ENCODE assay signal across 8 mouse cellular contexts in the genomic region with DNA sequence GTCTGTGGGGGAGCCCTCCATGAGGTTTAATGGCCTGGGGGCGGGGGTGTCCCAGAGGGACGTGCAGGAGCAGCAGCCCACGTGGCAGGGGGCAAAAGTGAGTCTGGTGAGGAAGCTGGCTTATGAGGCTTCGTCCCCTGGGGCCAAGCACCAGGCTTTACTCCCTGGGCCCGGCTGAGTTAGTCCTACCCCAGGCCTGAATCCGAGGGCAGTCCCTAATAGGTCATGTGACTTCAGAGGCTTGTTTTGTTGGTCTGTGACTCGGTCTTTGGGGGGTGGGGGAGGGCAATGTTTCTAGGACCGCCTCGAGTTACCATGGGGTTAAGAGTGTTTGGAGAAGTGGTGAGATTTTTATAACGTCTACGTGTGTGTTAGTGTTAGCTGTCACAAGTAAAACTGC. TPM values are rescaled to one million over a fixed set of nuclear protein-coding genes. Genes with fewer than 3 reads are reported as not detected.
DNase-seq lines count a peak whose midpoint lies in the region; ATAC-seq and TF ChIP-seq lines count a peak whose summit lies in the region.
"Had no signal": no experiment of that assay in that cellular context is flagged by ENCODE, and none has a peak within 500 bp of the region (broad histone marks: within the 10 kb centered on the region; RNA-seq: fewer than 3 reads in every experiment).

No protein-coding gene starts in this region.

- no peak overlapping the region for H3K9ac ChIP-seq in hindbrain, embryonic 13.5 days

- H3K4me2 ChIP-seq in hindbrain, embryonic 13.5 days: no peak overlapping the region

- H3K4me3 ChIP-seq in C2C12 (ENCODE audit: insufficient read depth, poor library complexity, severe bottlenecking) (no peak overlapping the region), macrophage (ENCODE audit: inconsistent target) (no peak overlapping the region)
- H3K4me3 ChIP-seq in hindbrain, embryonic 13.5 days: no peak overlapping the region

- peak; percentile 49 for ATAC-seq in hindbrain, embryonic 13.5 days (ENCODE audit: low FRiP score)

- peaks cover 12% of the 10 kb centered on the region for H3K27me3 ChIP-seq in C2C12 (ENCODE audit: control insufficient read depth, insufficient read depth, insufficient read length)
- H3K27me3 ChIP-seq in hindbrain, embryonic 13.5 days: no peaks in the 10 kb centered on the region

- H3K79me3 ChIP-seq in C2C12 (ENCODE audit: low read depth): no peaks in the 10 kb centered on the region

- 37% methylated on average over 11 of the region's 11 CpGs for WGBS in hindbrain, embryonic 13.5 days
- 28% methylated on average over 11 of the region's 11 CpGs for WGBS in macrophage (ENCODE audit: missing documents)

- H3K4me1 ChIP-seq in hindbrain, embryonic 13.5 days (replicated peaks): peaks cover 19% of the 10 kb centered on the region

- no peaks in the 10 kb centered on the region for H3K36me3 ChIP-seq in C2C12 (ENCODE audit: control insufficient read depth, insufficient read depth)
- no peaks in the 10 kb centered on the region for H3K36me3 ChIP-seq in hindbrain, embryonic 13.5 days
- no peaks in the 10 kb centered on the region for H3K36me3 ChIP-seq in macrophage (ENCODE audit: inconsistent target)

- no peak overlapping the region for H3ac ChIP-seq in C2C12 (ENCODE audit: control insufficient read depth, insufficient read length, low read depth)

- H3K27ac ChIP-seq in hindbrain, embryonic 13.5 days: no peak overlapping the region
- peak overlapping the region; percentile 73 for H3K27ac ChIP-seq in macrophage

- peak; percentile 71 for DNase-seq in A20 (ENCODE audit: low read depth, low spot score)
- DNase-seq in yolk sac, embryonic 10.5 days (ENCODE audit: low spot score): no peak
- no peak for DNase-seq in left cerebral cortex, adult 8-10 months (ENCODE audit: low spot score in 2 of 2)
- DNase-seq in adrenal gland, adult 18-20 months (ENCODE audit: low spot score in 2 of 2): no peak

- H3K9me3 ChIP-seq in hindbrain, embryonic 13.5 days: peaks cover 4% of the 10 kb centered on the region; the same call in 1 of the 2 replicates

- H3K79me2 ChIP-seq in C2C12 (ENCODE audit: control insufficient read depth, insufficient read depth): no peaks in the 10 kb centered on the region
- H3K79me2 ChIP-seq in macrophage (ENCODE audit: inconsistent target): no peaks in the 10 kb centered on the region

- no peak for TF ChIP-seq CTCF in C2C12 (IDR thresholded peaks at IDR 0.05; ENCODE audit: control insufficient read depth, insufficient read depth, insufficient read length)

TF ChIP-seq in C2C12, 6 proteins besides CTCF, POLR2A, EP300 and RAD21:
- TF ChIP-seq MAX (IDR thresholded peaks at IDR 0.05) (no peak), USF1 (IDR thresholded peaks at IDR 0.05; ENCODE audit: low read depth) (peak; percentile 49), CEBPB (IDR thresholded peaks at IDR 0.05; ENCODE audit: low read depth) (no peak), FOSL1 (IDR thresholded peaks at IDR 0.05; ENCODE audit: insufficient read depth, low read length, poor library complexity, severe bottlenecking) (no peak), MYOD1 (IDR thresholded peaks at IDR 0.05; ENCODE audit: control insufficient read depth, insufficient read length, low read depth) (no peak), MYOG (IDR thresholded peaks at IDR 0.05; ENCODE audit: control insufficient read depth, extremely low read depth, insufficient read length) (no peak)
TF ChIP-seq in C2C12: peak in this region for 1.

RNA-seq across cellular contexts. Expression of a gene that starts 57.1 kb away (rescaled TPM):
- polyA plus RNA-seq in C2C12 (2012; fragmentation: generic; extraction: Trizol) (0.07 TPM), macrophage (2018) (3.0 to 8.6 TPM (median 5.4 TPM) in 3 replicates)
- 5.0 and 5.9 TPM in 2 replicates for polyA plus RNA-seq in hindbrain, embryonic 13.5 days (2015; fragmentation: Nextera tagmentation; extraction: Ambion mirVana)
- total RNA-seq in macrophage (2018; cell fraction: chromatin; rRNA removed): 100 to 1,000 TPM in 1 of 26 experiments, 10 to 100 TPM in 23, 1 to 10 TPM in 2; 6.2 to 111 (median 29.8) TPM
- 1 to 10 TPM; 2.1 to 7.1 (median 4.0) TPM for total RNA-seq in macrophage (2018; cell fraction: cytosol; rRNA removed)
- total RNA-seq in macrophage (2018; cell fraction: nucleus; rRNA removed): 10 to 100 TPM in 16 of 26 experiments, 1 to 10 TPM in 10; 4.7 to 45.7 (median 11.1) TPM
- 10 to 100 TPM in 1 of 4 experiments, 1 to 10 TPM in 3; 6.4 to 11.9 (median 8.2) TPM for total RNA-seq in left cerebral cortex, adult 8-10 months (2022)
- total RNA-seq in adrenal gland, adult 18-20 months (2021): under 1 TPM; 0.60 to 0.70 TPM
- polyA plus RNA-seq: liver, embryonic 16.5 days had no signal
